Mouse (Mus musculus) kidney, embryonic 16.5 days (tissue): ENCODE measurements around the gene Gm10401. TPM values are rescaled to one million over a fixed set of nuclear protein-coding genes. Genes with fewer than 3 reads are reported as not detected.

Experiments
- ATAC-seq: fragments of 200-750 bp; cut with Nextera tagmentation; 2 replicates; pipeline ENCODE4 v1.8.0; 2017; ENCODE audit warnings: moderate TSS enrichment; ENCODE audit not compliant: low FRiP score, low TSS enrichment
- H3K27ac ChIP-seq: fragments of 300-500 bp; sonication (generic); 2 replicates; pipeline ENCODE4 v1.5.1; 2014; ENCODE audit warnings: low read length
- H3K27me3 ChIP-seq: fragments of 300-500 bp; sonication (generic); 2 replicates; pipeline ENCODE4 v1.6.1; 2014; ENCODE audit warnings: low read length, control low read depth, mixed read lengths; ENCODE audit not compliant: insufficient read depth
- H3K36me3 ChIP-seq: fragments of 300-500 bp; sonication (generic); 2 replicates; pipeline ENCODE4 v1.6.1; 2014; ENCODE audit warnings: low read length, control low read depth, mixed read lengths; ENCODE audit not compliant: insufficient read depth
- H3K4me1 ChIP-seq: fragments of 300-500 bp; sonication (generic); 2 replicates; pipeline ENCODE4 v1.6.1; 2014; ENCODE audit warnings: low read length, control low read depth, mixed read lengths; ENCODE audit not compliant: insufficient read depth
- H3K4me2 ChIP-seq: fragments of 300-500 bp; sonication (generic); replicated peaks from 2 replicates; pipeline ENCODE4 v1.6.1; 2014; ENCODE audit warnings: low read depth, low read length
- H3K4me3 ChIP-seq: fragments of 300-500 bp; sonication (generic); 2 replicates; pipeline ENCODE4 v1.5.1; 2014; ENCODE audit warnings: mild to moderate bottlenecking, low read length
- H3K9ac ChIP-seq: fragments of 300-500 bp; sonication (generic); replicated peaks from 2 replicates; pipeline ENCODE4 v1.6.1; 2014; ENCODE audit warnings: low read length
- H3K9me3 ChIP-seq: fragments of 300-500 bp; sonication (generic); 2 replicates; pipeline ENCODE4 v1.6.1; 2016; ENCODE audit warnings: low read length, control low read depth
- WGBS: fragments of 180-500 bp; shearing (Covaris S2); extraction: QIAGEN DNeasy Blood & Tissue Kit; methylation state at CpG from one replicate; pipeline ENCODE4 v1.1.7; 2014; 5-methylcytosine and 5-hydroxymethylcytosine counted together
- polyA plus RNA-seq: library from polyadenylated mRNA; unstranded; fragments of >200 nt; fragmentation: Nextera tagmentation; extraction: Ambion mirVana; gene quantifications from 2 replicates; pipeline ENCODE4 v1.2.1, GENCODE M21; 2015

Gene Gm10401
- polyA plus RNA-seq, 1 experiment from 2014 or later: 28.2 TPM

DNA sequence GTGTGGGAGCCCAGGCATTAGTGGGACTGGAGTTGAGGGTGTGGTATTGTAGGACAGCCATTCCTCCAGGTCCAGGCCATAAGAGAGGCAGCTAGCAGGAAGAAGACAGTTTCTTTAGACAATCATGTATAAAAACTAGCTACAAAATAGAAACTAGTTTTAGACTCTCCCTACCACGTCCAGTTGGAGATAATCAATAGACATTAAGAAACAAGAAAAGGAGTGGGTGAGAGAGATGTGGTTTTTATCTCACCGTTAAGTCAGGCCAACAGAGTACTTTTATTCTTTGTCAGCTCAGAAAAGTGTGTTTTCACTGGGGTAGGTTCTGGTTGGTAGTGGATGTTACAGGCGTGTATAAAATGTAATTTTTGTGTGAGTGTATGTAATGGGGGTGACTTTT lies 37.1 kb downstream of the Gm10401 start:
- peaks cover 8% of the 10 kb centered on the region; the same call in 1 of the 2 replicates for H3K4me1 ChIP-seq

DNA sequence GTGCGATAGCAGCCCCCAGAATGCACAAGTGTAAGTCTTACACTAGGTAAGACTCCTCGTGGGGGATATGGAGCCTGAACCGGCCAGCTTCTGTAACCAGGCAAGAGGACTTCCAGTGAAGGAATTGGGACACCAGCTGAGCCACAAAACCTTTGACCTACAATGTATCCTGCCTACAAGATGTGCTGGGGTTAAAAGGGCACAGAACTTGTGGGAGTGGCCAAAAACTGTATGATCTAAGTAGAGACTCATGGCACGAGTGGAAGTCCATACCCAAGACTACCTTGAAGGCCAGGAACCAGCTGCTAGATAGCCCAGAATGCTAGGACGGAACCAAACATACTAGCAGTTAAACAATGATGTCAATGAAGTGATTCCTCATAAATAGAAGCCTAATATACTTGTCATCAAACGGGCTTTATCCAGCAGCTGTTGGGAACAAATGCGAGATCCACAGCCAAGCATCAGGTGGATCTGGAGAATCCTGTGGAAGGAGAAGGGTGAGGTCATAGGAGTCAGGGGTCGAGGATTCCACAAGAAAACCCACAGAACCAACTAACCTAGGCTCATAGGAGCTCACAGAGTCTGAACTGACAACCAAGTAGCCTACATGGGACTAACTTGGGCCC lies 37.9 kb downstream of the Gm10401 start:
- H3K4me3 ChIP-seq: no peak overlapping the region
- H3K9ac ChIP-seq: no peak overlapping the region
- H3K4me1 ChIP-seq: peaks cover 8% of the 10 kb centered on the region; the same call in 1 of the 2 replicates
- H3K4me2 ChIP-seq: no peak overlapping the region
- no peak for ATAC-seq
- 82% methylated on average over 8 of the region's 8 CpGs for WGBS
- no peaks in the 10 kb centered on the region for H3K9me3 ChIP-seq
- H3K36me3 ChIP-seq: peaks cover 8% of the 10 kb centered on the region; the same call in 1 of the 2 replicates
- no peaks in the 10 kb centered on the region for H3K27me3 ChIP-seq
- H3K27ac ChIP-seq: no peak overlapping the region

More for the DNA sequence above, 37.1 kb downstream of the Gm10401 start:
- Histone ChIP-seq H3K4me3 (no peak overlapping the region), H3K36me3 (peaks cover 8% of the 10 kb centered on the region; the same call in 1 of the 2 replicates), H3K9ac (no peak overlapping the region), H3K27me3 (no peaks in the 10 kb centered on the region), H3K4me2 (no peak overlapping the region), H3K9me3 (no peaks in the 10 kb centered on the region), H3K27ac (no peak overlapping the region)
- WGBS: 90% methylated on average over 3 of the region's 3 CpGs
- no peak for ATAC-seq

DNA sequence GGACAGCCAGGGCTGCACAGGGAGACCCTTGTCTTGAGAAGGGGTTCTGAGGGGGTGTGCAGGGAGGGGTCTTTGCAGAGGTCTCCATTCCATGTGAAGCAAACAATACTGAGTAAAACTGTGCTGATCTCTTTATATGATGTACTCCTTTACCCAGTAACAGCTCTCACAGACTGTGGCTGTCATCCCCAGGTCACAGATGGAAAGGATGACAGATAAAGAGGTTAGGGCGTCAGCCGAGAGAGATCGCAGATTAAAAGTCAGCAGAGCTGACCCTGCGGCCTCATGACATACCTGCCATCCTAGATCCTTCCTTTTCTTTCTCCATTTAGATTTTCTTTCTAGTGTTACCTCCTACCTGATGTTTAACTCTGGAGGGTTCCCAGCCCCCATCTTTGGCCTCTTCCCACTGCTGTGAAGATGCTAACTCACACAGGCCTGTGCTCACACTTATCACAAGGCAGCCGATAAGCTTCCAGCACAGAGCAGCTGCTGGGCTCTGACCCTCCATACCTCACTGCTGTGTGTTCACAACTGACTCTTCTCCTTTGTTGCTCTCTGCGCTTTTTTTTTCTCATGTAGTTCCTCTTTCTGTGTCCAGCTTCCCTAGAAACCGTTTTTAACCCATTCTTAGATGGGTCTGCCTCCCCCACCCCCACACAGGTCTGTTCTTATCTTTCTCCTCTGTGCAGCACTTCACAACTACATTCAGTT lies 39.4 kb downstream of the Gm10401 start:
- Histone ChIP-seq H3K9ac (no peak overlapping the region), H3K27ac (no peak overlapping the region), H3K9me3 (no peaks in the 10 kb centered on the region), H3K4me1 (peaks cover 5% of the 10 kb centered on the region), H3K27me3 (no peaks in the 10 kb centered on the region), H3K4me3 (no peak overlapping the region), H3K4me2 (no peak overlapping the region), H3K36me3 (peaks cover 8% of the 10 kb centered on the region; the same call in 1 of the 2 replicates)
- no peak; the same call in 1 of the 2 replicates for ATAC-seq
- 80% methylated on average over 7 of the region's 7 CpGs for WGBS

DNA sequence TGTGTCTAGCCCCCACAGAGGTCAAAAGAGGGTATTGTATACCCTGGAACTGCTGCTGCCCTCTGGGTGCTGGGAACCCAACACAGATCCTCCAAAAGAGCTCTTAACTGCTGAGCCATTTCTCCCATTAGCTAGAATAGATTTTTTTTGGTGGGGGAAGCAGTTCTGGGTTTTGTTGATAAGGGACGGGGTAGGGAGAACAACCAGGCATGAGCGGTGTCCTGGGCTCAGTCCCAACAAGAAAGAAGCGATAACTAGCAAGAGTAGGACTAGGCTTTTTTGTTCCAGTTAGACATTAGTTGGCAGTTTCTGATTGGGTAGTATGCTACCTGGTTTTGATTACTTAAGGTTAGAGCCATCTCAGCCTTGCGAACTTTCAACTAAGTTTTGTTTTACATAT lies 40.9 kb downstream of the Gm10401 start:
- Histone ChIP-seq H3K36me3 (peaks cover 5% of the 10 kb centered on the region; the same call in 1 of the 2 replicates), H3K9ac (no peak overlapping the region), H3K27me3 (no peaks in the 10 kb centered on the region), H3K4me1 (peaks cover 21% of the 10 kb centered on the region), H3K4me3 (no peak overlapping the region), H3K4me2 (no peak overlapping the region), H3K27ac (no peak overlapping the region), H3K9me3 (no peaks in the 10 kb centered on the region)
- WGBS: 96% methylated on average over 4 of the region's 4 CpGs
- ATAC-seq: no peak

DNA sequence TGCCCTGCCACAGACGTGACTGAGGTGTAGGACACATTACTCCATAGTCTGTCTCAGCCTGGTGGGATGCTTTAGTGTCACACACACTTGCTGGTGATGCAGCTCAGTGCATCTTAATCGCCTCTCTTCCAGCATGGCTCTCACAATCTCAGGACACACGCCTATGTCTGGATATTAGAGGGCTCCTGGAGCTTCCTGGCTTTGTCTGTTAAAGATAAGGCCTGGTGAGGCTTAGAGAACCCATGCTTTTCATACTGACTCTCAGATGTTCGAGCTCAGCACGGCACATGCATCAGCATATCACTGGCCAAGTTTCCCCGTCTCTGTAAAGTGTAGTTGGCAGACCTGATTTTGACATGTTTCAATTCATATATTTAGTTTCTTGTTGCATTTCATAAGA lies 42.7 kb downstream of the Gm10401 start:
- H3K4me2 ChIP-seq: no peak overlapping the region
- ATAC-seq: no peak
- H3K27ac ChIP-seq: no peak overlapping the region
- WGBS: 81% methylated on average over 6 of the region's 6 CpGs
- H3K36me3 ChIP-seq: no peaks in the 10 kb centered on the region
- H3K9me3 ChIP-seq: no peaks in the 10 kb centered on the region
- no peak overlapping the region for H3K4me3 ChIP-seq
- H3K9ac ChIP-seq: no peak overlapping the region
- H3K4me1 ChIP-seq: peaks cover 33% of the 10 kb centered on the region
- H3K27me3 ChIP-seq: no peaks in the 10 kb centered on the region

DNA sequence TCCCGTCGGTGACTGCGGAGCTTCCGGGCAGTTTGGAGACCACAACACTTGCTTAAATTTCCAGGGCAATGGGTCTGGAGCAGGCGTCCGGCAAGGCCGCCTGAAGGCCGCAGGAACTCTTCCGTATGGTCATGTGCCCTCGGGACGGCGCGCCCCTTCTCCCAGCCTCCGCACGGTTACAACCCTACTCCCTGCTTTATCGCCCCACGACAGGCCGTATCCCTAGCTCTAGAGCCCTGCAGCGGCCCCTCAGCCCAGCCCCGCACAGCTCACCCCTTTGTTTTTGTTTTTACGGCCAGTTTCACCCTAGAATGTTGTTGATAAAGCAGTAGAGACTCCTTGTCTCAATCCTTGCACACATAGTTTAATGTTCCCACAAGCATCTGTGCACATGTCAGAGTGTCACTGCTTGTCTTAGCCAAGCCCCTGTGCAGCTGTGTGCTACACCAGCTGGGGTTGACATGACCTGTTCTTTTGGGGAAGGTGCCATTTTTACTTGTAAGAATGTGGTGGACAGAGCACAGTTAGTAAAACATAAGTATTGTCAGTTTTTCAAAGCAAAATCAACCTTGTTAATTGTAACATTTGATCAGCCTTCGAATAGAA lies 44.2 kb downstream of the Gm10401 start:
- 47% methylated on average over 22 of the region's 22 CpGs for WGBS
- Histone ChIP-seq H3K9me3 (no peaks in the 10 kb centered on the region), H3K4me2 (no peak overlapping the region), H3K36me3 (no peaks in the 10 kb centered on the region), H3K9ac (no peak overlapping the region), H3K4me1 (peaks cover 33% of the 10 kb centered on the region), H3K27ac (0 out of 2 replicates have a peak overlapping the region, but pooled peaks have one; percentile 16), H3K27me3 (no peaks in the 10 kb centered on the region), H3K4me3 (no peak overlapping the region)
- no peak for ATAC-seq

DNA sequence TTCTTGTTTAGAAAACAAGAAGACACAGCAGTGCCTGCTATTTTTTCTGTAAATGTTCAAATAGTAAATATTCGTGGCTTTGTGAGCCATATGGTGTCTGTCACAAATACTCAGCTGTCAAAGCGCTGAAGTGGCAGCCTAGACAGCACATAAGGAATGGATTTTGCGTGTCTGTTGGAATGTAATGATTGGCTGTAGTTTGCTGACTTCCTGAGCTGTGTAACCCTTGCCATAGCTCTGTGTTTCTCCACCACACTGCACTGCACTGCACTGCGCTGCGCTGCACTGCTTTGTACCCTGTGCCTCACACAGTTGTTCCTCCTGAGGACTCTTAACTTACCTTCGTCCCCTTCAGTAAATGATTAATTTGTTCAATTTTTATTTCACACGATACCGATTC lies 45.5 kb downstream of the Gm10401 start:
- Histone ChIP-seq H3K4me3 (no peak overlapping the region), H3K27me3 (no peaks in the 10 kb centered on the region), H3K27ac (0 out of 2 replicates have a peak overlapping the region, but pooled peaks have one; percentile 2), H3K36me3 (no peaks in the 10 kb centered on the region), H3K9ac (no peak overlapping the region), H3K4me1 (peaks cover 33% of the 10 kb centered on the region), H3K4me2 (no peak overlapping the region), H3K9me3 (no peaks in the 10 kb centered on the region)
- WGBS: 58% methylated on average over 8 of the region's 8 CpGs
- ATAC-seq: peak; percentile 95

DNA sequence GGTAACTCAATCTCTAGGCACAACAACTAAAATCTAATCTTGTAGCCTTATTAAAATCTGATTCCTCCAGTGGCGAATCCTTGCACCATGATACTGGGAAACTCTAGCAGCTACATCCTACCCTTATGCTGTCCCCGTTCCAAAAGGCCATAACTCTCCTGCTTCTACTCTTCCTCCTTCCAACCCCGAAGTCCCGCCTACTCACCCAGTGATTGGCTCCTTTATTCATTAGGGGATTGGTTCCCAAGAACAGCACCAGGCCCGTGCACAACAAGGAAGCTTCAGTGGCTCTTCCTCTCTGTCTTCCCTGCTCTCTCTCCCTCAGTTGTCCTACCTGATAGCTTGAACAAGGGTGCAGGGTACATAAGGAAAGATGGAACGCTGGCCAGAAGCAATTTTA lies 47.3 kb downstream of the Gm10401 start:
- Histone ChIP-seq H3K4me2 (no peak overlapping the region), H3K4me3 (no peak overlapping the region), H3K27me3 (no peaks in the 10 kb centered on the region), H3K36me3 (no peaks in the 10 kb centered on the region), H3K27ac (no peak overlapping the region), H3K9me3 (no peaks in the 10 kb centered on the region), H3K4me1 (peaks cover 33% of the 10 kb centered on the region), H3K9ac (no peak overlapping the region)
- ATAC-seq: no peak
- WGBS: 81% methylated on average over 6 of the region's 6 CpGs

DNA sequence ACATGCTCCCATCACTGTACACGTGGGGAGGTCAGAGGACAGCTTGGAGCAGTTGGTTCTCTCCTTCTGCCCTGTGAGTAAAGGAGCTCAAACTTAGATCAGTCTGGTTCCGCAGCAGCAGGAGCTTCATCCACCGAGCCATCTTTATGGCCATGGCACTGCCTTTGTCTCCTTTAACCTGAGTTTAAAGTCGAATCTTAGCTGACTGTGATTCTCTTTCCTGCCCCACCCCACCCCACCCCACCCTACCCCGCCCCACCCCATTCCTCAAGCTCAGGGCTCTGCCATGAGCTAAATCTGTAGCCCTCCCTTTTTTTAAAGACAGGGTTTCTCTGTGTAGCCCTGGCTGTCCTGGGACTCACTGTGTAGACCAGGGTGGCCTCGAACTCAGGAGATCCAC lies 48.4 kb downstream of the Gm10401 start:
- Histone ChIP-seq H3K9ac (no peak overlapping the region), H3K4me1 (peaks cover 36% of the 10 kb centered on the region), H3K27ac (no peak overlapping the region), H3K4me2 (no peak overlapping the region), H3K36me3 (peaks cover 4% of the 10 kb centered on the region; the same call in 1 of the 2 replicates), H3K9me3 (no peaks in the 10 kb centered on the region), H3K27me3 (no peaks in the 10 kb centered on the region), H3K4me3 (no peak overlapping the region)
- ATAC-seq: no peak
- WGBS: 84% methylated on average over 6 of the region's 6 CpGs
